Mouse (Mus musculus): ENCODE measurements around the gene Cit. TPM values are rescaled to one million over a fixed set of nuclear protein-coding genes. Genes with fewer than 3 reads are reported as not detected.

Gene Cit
- polyA plus RNA-seq, 1 experiment from 2014 or later, result 19.9 TPM

- no peak for ATAC-seq (replicated peaks; ENCODE audit: insufficient number of reproducible peaks, insufficient read depth, low FRiP score, low read depth)
- WGBS, result 81% methylated on average over 9 of the region's 9 CpGs
- H3K9ac ChIP-seq, result no peak overlapping the region
- peaks cover 18% of the 10 kb centered on the region; the same call in 1 of the 2 replicates for H3K36me3 ChIP-seq
- no peaks in the 10 kb centered on the region for H3K4me1 ChIP-seq (replicated peaks)
- H3K4me3 ChIP-seq, result no peak overlapping the region
- H3K9me3 ChIP-seq (replicated peaks), result no peaks in the 10 kb centered on the region
- H3K4me2 ChIP-seq, result no peak overlapping the region
- no peak overlapping the region for H3K27ac ChIP-seq
- no peaks in the 10 kb centered on the region for H3K27me3 ChIP-seq
Observed at GRCm38 (mm10) chr5:115961809-115962208, 116.7 kb downstream of the Cit start.

GRCm38 (mm10) chr5:115971236-115971635, 126.2 kb downstream of the Cit start:
- Histone ChIP-seq H3K9ac (no peak overlapping the region), H3K27me3 (no peaks in the 10 kb centered on the region), H3K27ac (no peak overlapping the region), H3K36me3 (peaks cover 31% of the 10 kb centered on the region), H3K4me2 (no peak overlapping the region), H3K9me3 (replicated peaks) (no peaks in the 10 kb centered on the region), H3K4me3 (no peak overlapping the region), H3K4me1 (replicated peaks) (no peaks in the 10 kb centered on the region)
- WGBS, result 89% methylated on average over 15 of the region's 15 CpGs
- no peak for ATAC-seq (replicated peaks; ENCODE audit: insufficient number of reproducible peaks, insufficient read depth, low FRiP score, low read depth)

- H3K36me3 ChIP-seq, result peaks cover 26% of the 10 kb centered on the region
- H3K9me3 ChIP-seq (replicated peaks), result no peaks in the 10 kb centered on the region
- ATAC-seq (replicated peaks; ENCODE audit: insufficient number of reproducible peaks, insufficient read depth, low FRiP score, low read depth), result no peak
- H3K4me1 ChIP-seq (replicated peaks), result no peaks in the 10 kb centered on the region
- WGBS, result 79% methylated on average over 10 of the region's 10 CpGs
- H3K27me3 ChIP-seq, result no peaks in the 10 kb centered on the region
- no peak overlapping the region for H3K4me3 ChIP-seq
- H3K9ac ChIP-seq, result no peak overlapping the region
- no peak overlapping the region for H3K27ac ChIP-seq
- H3K4me2 ChIP-seq, result no peak overlapping the region
Observed at GRCm38 (mm10) chr5:115975672-115976071, 130.6 kb downstream of the Cit start.

- Histone ChIP-seq H3K27me3 (no peaks in the 10 kb centered on the region), H3K4me2 (no peak overlapping the region), H3K27ac (no peak overlapping the region), H3K9me3 (replicated peaks) (no peaks in the 10 kb centered on the region), H3K4me3 (no peak overlapping the region), H3K4me1 (replicated peaks) (no peaks in the 10 kb centered on the region), H3K36me3 (peaks cover 26% of the 10 kb centered on the region), H3K9ac (no peak overlapping the region)
- 94% methylated on average over 5 of the region's 5 CpGs for WGBS
- ATAC-seq (replicated peaks; ENCODE audit: insufficient number of reproducible peaks, insufficient read depth, low FRiP score, low read depth), result no peak
Observed at GRCm38 (mm10) chr5:115976446-115976845, 131.4 kb downstream of the Cit start.

- Histone ChIP-seq H3K9me3 (replicated peaks) (no peaks in the 10 kb centered on the region), H3K27me3 (no peaks in the 10 kb centered on the region), H3K9ac (no peak overlapping the region), H3K4me1 (replicated peaks) (no peaks in the 10 kb centered on the region), H3K27ac (peak overlapping the region; percentile 50), H3K36me3 (peaks cover 26% of the 10 kb centered on the region), H3K4me3 (no peak overlapping the region), H3K4me2 (0 out of 2 replicates have a peak overlapping the region, but pooled peaks have one; percentile 17)
- no peak for ATAC-seq (replicated peaks; ENCODE audit: insufficient number of reproducible peaks, insufficient read depth, low FRiP score, low read depth)
- 52% methylated on average over 10 of the region's 10 CpGs for WGBS
Observed at GRCm38 (mm10) chr5:115977266-115977665, 132.2 kb downstream of the Cit start.

- Histone ChIP-seq H3K4me3 (no peak overlapping the region), H3K27me3 (no peaks in the 10 kb centered on the region), H3K36me3 (peaks cover 26% of the 10 kb centered on the region), H3K9me3 (replicated peaks) (no peaks in the 10 kb centered on the region), H3K4me2 (0 out of 2 replicates have a peak overlapping the region, but pooled peaks have one; percentile 17), H3K4me1 (replicated peaks) (peaks cover 1% of the 10 kb centered on the region), H3K9ac (no peak overlapping the region), H3K27ac (peak overlapping the region; percentile 50)
- ATAC-seq (replicated peaks; ENCODE audit: insufficient number of reproducible peaks, insufficient read depth, low FRiP score, low read depth), result no peak
- 57% methylated on average over 10 of the region's 10 CpGs for WGBS
Observed at GRCm38 (mm10) chr5:115977757-115978156, 132.7 kb downstream of the Cit start.

GRCm38 (mm10) chr5:115978255-115978654, 133.2 kb downstream of the Cit start:
- H3K4me2 ChIP-seq, result no peak overlapping the region
- 59% methylated on average over 5 of the region's 5 CpGs for WGBS
- no peak; the same call in 1 of the 2 replicates for ATAC-seq (replicated peaks; ENCODE audit: insufficient number of reproducible peaks, insufficient read depth, low FRiP score, low read depth)
- no peaks in the 10 kb centered on the region for H3K9me3 ChIP-seq (replicated peaks)
- peaks cover 6% of the 10 kb centered on the region for H3K4me1 ChIP-seq (replicated peaks)
- no peaks in the 10 kb centered on the region for H3K27me3 ChIP-seq
- peak overlapping the region; percentile 50 for H3K27ac ChIP-seq
- H3K36me3 ChIP-seq, result peaks cover 22% of the 10 kb centered on the region
- no peak overlapping the region for H3K9ac ChIP-seq
- H3K4me3 ChIP-seq, result no peak overlapping the region

GRCm38 (mm10) chr5:115979134-115979696, 134.1 kb downstream of the Cit start:
- H3K9me3 ChIP-seq (replicated peaks), result no peaks in the 10 kb centered on the region
- peaks cover 6% of the 10 kb centered on the region for H3K4me1 ChIP-seq (replicated peaks)
- H3K4me2 ChIP-seq, result no peak overlapping the region
- no peaks in the 10 kb centered on the region for H3K27me3 ChIP-seq
- WGBS, result 60% methylated on average over 16 of the region's 16 CpGs
- H3K27ac ChIP-seq, result no peak overlapping the region
- no peak overlapping the region for H3K4me3 ChIP-seq
- no peak for ATAC-seq (replicated peaks; ENCODE audit: insufficient number of reproducible peaks, insufficient read depth, low FRiP score, low read depth)
- H3K36me3 ChIP-seq, result peaks cover 17% of the 10 kb centered on the region; the same call in 1 of the 2 replicates
- no peak overlapping the region for H3K9ac ChIP-seq

- no peak overlapping the region for H3K4me3 ChIP-seq
- no peak for ATAC-seq (replicated peaks; ENCODE audit: insufficient number of reproducible peaks, insufficient read depth, low FRiP score, low read depth)
- H3K4me2 ChIP-seq, result no peak overlapping the region
- no peaks in the 10 kb centered on the region for H3K27me3 ChIP-seq
- H3K4me1 ChIP-seq (replicated peaks), result peaks cover 6% of the 10 kb centered on the region
- no peaks in the 10 kb centered on the region for H3K9me3 ChIP-seq (replicated peaks)
- no peak overlapping the region for H3K9ac ChIP-seq
- WGBS, result 80% methylated on average over 9 of the region's 9 CpGs
- H3K36me3 ChIP-seq, result peaks cover 14% of the 10 kb centered on the region; the same call in 1 of the 2 replicates
- no peak overlapping the region for H3K27ac ChIP-seq
Observed at GRCm38 (mm10) chr5:115980537-115980936, 135.5 kb downstream of the Cit start.

- H3K9me3 ChIP-seq (replicated peaks), result no peaks in the 10 kb centered on the region
- WGBS, result 69% methylated on average over 7 of the region's 7 CpGs
- H3K4me2 ChIP-seq, result no peak overlapping the region
- H3K4me3 ChIP-seq, result no peak overlapping the region
- peaks cover 6% of the 10 kb centered on the region for H3K4me1 ChIP-seq (replicated peaks)
- H3K27ac ChIP-seq, result no peak overlapping the region
- no peaks in the 10 kb centered on the region for H3K27me3 ChIP-seq
- peaks cover 14% of the 10 kb centered on the region; the same call in 1 of the 2 replicates for H3K36me3 ChIP-seq
- no peak overlapping the region for H3K9ac ChIP-seq
- no peak for ATAC-seq (replicated peaks; ENCODE audit: insufficient number of reproducible peaks, insufficient read depth, low FRiP score, low read depth)
Observed at GRCm38 (mm10) chr5:115982671-115983373, 137.7 kb downstream of the Cit start.

GRCm38 (mm10) chr5:115984392-115984791, 139.3 kb downstream of the Cit start:
- H3K9ac ChIP-seq, result no peak overlapping the region
- H3K4me2 ChIP-seq, result no peak overlapping the region
- WGBS, result 92% methylated on average over 6 of the region's 6 CpGs
- no peak overlapping the region for H3K4me3 ChIP-seq
- H3K27ac ChIP-seq, result no peak overlapping the region
- H3K4me1 ChIP-seq (replicated peaks), result peaks cover 6% of the 10 kb centered on the region
- no peaks in the 10 kb centered on the region for H3K27me3 ChIP-seq
- no peaks in the 10 kb centered on the region for H3K9me3 ChIP-seq (replicated peaks)
- no peak for ATAC-seq (replicated peaks; ENCODE audit: insufficient number of reproducible peaks, insufficient read depth, low FRiP score, low read depth)
- peaks cover 22% of the 10 kb centered on the region; the same call in 1 of the 2 replicates for H3K36me3 ChIP-seq

Measured in heart, embryonic 15.5 days (tissue).